Mouse (Mus musculus) CH12.LX (cell line): ENCODE data around the gene Pex11b.

ENCODE experiments used
- BHLHE40 ChIP-seq: IDR thresholded peaks from 2 replicates; pipeline ENCODE4 v1.6.1; 2011; ENCODE audit warnings: mild to moderate bottlenecking, low read depth, low read length, improper control_type of control experiment
- CTCF ChIP-seq, 2 experiments: IDR thresholded peaks in 1 of 2; conservative IDR thresholded peaks in 1 of 2; 2 replicates each; pipeline ENCODE4 v1.5.1; 2011 to 2012; ENCODE audit warnings: low read depth in 2 of 2, low read length in 2 of 2, improper control_type of control experiment in 1 of 2, inconsistent platforms in 1 of 2, mild to moderate bottlenecking in 1 of 2, moderate library complexity in 1 of 2
- EP300 ChIP-seq: IDR thresholded peaks from 2 replicates; pipeline ENCODE4 v1.6.1; 2011; ENCODE audit warnings: low read length, improper control_type of control experiment
- MAZ ChIP-seq: IDR thresholded peaks from 2 replicates; pipeline ENCODE4 v1.6.1; 2012; ENCODE audit warnings: low read depth, mild to moderate bottlenecking, inconsistent platforms, low read length, improper control_type of control experiment, moderate library complexity

DNA sequence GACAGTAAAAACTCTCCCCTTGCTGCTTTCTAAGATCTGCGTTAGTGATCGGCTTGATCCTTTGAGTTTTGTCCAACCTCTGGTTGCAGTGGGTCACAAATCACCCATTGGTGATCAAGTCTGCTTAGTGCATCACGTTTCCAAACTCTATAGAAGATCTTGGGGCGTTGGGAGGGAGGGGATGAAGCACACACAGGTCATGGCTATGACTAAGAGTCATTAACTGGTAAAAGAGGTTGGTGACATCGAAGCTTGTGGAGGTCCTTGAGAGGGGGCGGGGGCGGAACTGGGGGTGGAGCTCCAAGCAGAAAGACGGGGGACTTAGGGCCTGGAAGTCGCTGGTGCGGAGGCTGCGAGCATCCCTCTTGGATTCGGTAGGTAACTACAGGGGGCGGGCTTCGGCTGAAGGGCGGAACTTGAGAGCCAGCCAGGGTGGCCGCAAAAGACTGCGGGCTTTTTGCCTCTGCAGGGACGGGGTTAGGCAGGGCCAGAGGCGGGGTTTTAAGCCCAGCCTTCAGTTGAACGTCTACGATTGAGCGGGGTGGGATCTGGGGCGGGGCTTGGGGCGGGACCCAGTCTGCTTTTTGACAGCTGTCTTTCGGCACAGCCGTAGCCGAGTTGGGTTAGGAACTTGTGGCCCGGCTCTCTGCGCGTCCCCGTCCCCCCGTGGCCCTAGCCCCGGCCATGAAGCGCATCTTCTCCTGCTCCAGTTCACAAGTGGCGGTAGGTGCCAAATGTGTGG, 34.7 kb downstream of the Pex11b start, which contains the start of gene Ankrd35:
- TF ChIP-seq CTCF (conservative IDR thresholded peaks at IDR 0.05 in 1 of 2, IDR thresholded peaks at IDR 0.05 in 1 of 2; ENCODE audit: low read depth in 2 of 2, low read length in 2 of 2) (peak in 1 of 2 experiments; percentile 14; a peak in 1 of 4 replicates), EP300 (no peak), BHLHE40 (no peak), MAZ (no peak)
